Comparison of ENCODE assay signal across 8 mouse cellular contexts in genomic region chr12:83987583-83988441, GRCm38 (mm10). TPM values are rescaled to one million over a fixed set of nuclear protein-coding genes. Genes with fewer than 3 reads are reported as not detected.
DNase-seq lines count a peak whose midpoint lies in the region; ATAC-seq and TF ChIP-seq lines count a peak whose summit lies in the region.

Gene Acot2 (plus strand): TSS chr12:83987861.

- peaks cover 8% of the 10 kb centered on the region for H3K4me1 ChIP-seq in lung, embryonic 14.5 days (ENCODE audit: insufficient read depth)

- H3K4me2 ChIP-seq in lung, embryonic 14.5 days: peak within 1 kb of the TSS; percentile 56

- H3K36me3 ChIP-seq in lung, embryonic 14.5 days (ENCODE audit: insufficient read depth): peaks cover 3% of the 10 kb centered on the region; the same call in 1 of the 2 replicates

- peak within 1 kb of the TSS; percentile 64 for H3K4me3 ChIP-seq in lung, embryonic 14.5 days (ENCODE audit: low read depth, low read length)

- peak; percentile 90 for DNase-seq in MN1 (ENCODE audit: low spot score)
- peak; percentile 70 for DNase-seq in cerebellum, adult 8-10 months
- DNase-seq in forelimb bud, embryonic 11.5 days (ENCODE audit: low read depth, low spot score): peak; percentile 85
- DNase-seq in heart, postnatal 4 days: peak; percentile 79
- peak; percentile 67 to 77 for DNase-seq in layer of hippocampus, adult 8-10 months (ENCODE audit: low spot score in 2 of 2)
- peak; percentile 93 for DNase-seq in lung, embryonic 14.5 days
- peak; percentile 72 for DNase-seq in testis, postnatal 14 days (ENCODE audit: low spot score)

- H3K27me3 ChIP-seq in lung, embryonic 14.5 days (ENCODE audit: insufficient read depth, low read length): no peaks in the 10 kb centered on the region

- WGBS in lung, embryonic 14.5 days: under 1% methylated on average over 70 of the region's 80 CpGs

- peak; percentile 82 for TF ChIP-seq CTCF in lung, embryonic 14.5 days (IDR thresholded peaks at IDR 0.05; ENCODE audit: low read depth)

- H3K9me3 ChIP-seq in lung, embryonic 14.5 days (ENCODE audit: low read depth, low read length): no peaks in the 10 kb centered on the region

- peak; percentile 91 for ATAC-seq in lung, embryonic 14.5 days (ENCODE audit: insufficient read depth)
- ATAC-seq in neutrophil, adult 5-6 weeks (ENCODE audit: extremely low read depth, insufficient number of reproducible peaks, low FRiP score, poor library complexity, severe bottlenecking): peak; percentile 93

- peak within 1 kb of the TSS; percentile 77 for H3K9ac ChIP-seq in lung, embryonic 14.5 days

- H3K27ac ChIP-seq in lung, embryonic 14.5 days (ENCODE audit: low read depth): peak within 1 kb of the TSS; percentile 97

RNA-seq across cellular contexts. Expression of gene Acot2, which starts in this region (rescaled TPM):
- total RNA-seq in heart, postnatal 4 days (2021): 100 to 1,000 TPM; 204 to 209 TPM
- total RNA-seq in layer of hippocampus, adult 8-10 months (2022): 10 to 100 TPM; 13.3 to 15.7 (median 14.6) TPM
- polyA plus RNA-seq in lung, embryonic 14.5 days (2014; fragmentation: Nextera tagmentation; extraction: Ambion mirVana): 30.3 and 31.3 TPM in 2 replicates
- total RNA-seq in neutrophil, adult 5-6 weeks (2017): 24.1 and 25.2 TPM in 2 replicates

Comparison
In these comparisons a context has a peak if more than half of its experiments do, and no peak if none do; other contexts are left out.
1. Peak in every context shown above with its lines: DNase-seq, ATAC-seq, H3K4me3 ChIP-seq and H3K27ac ChIP-seq.